Mouse (Mus musculus): ENCODE results near the gene Lrrc49. TPM values are rescaled to one million over a fixed set of nuclear protein-coding genes. Genes with fewer than 3 reads are reported as not detected.

Gene Lrrc49
- polyA plus RNA-seq, 1 experiment = 73.5 TPM

GRCm38 (mm10) chr9:60521143-60521542 lies 166.8 kb downstream of the Lrrc49 start:
- no peak overlapping the region for H3K27ac ChIP-seq (ENCODE audit: insufficient read depth, low read length)
- TF ChIP-seq CTCF (IDR thresholded peaks at IDR 0.05; ENCODE audit: extremely low read depth, insufficient read depth, low read length) (no peak), POLR2A (IDR thresholded peaks at IDR 0.05; ENCODE audit: extremely low read depth, insufficient read depth, low read length) (no peak)
- no peaks in the 10 kb centered on the region for H3K4me1 ChIP-seq (ENCODE audit: control insufficient read depth, insufficient read depth, low read length)
- no peak overlapping the region for H3K4me3 ChIP-seq (ENCODE audit: insufficient read depth, low read length)

GRCm38 (mm10) chr9:60519601-60520000 lies 168.4 kb downstream of the Lrrc49 start:
- Histone ChIP-seq H3K27ac (ENCODE audit: insufficient read depth, low read length) (no peak overlapping the region), H3K4me3 (ENCODE audit: insufficient read depth, low read length) (no peak overlapping the region), H3K4me1 (ENCODE audit: control insufficient read depth, insufficient read depth, low read length) (no peaks in the 10 kb centered on the region)
- no peak for TF ChIP-seq POLR2A (IDR thresholded peaks at IDR 0.05; ENCODE audit: extremely low read depth, insufficient read depth, low read length)
- no peak for TF ChIP-seq CTCF (IDR thresholded peaks at IDR 0.05; ENCODE audit: extremely low read depth, insufficient read depth, low read length)

Other genes with a start within 250 kb of the Lrrc49 start
- 2.6 and 3.9 TPM in 2 replicates for gene Thsd4, start 166.1 kb downstream of the Lrrc49 start, polyA plus RNA-seq (2012; rRNA removed)
- gene Larp6, start 24.8 kb upstream of the Lrrc49 start, polyA plus RNA-seq (2012; rRNA removed) = 35.8 and 37.0 TPM in 2 replicates
- 7.9 and 9.0 TPM in 2 replicates for gene Uaca, start 106.4 kb upstream of the Lrrc49 start, polyA plus RNA-seq (2012; rRNA removed)